Mouse (Mus musculus): Measurements from ENCODE around the gene Kbtbd7. TPM values are rescaled to one million over a fixed set of nuclear protein-coding genes. Genes with fewer than 3 reads are reported as not detected.
"Not testable (repeated sequence)": the region's sequence is repeated elsewhere in the genome, so short reads cannot be mapped to it uniquely, and the experiment has no call there.

Kbtbd7 gene
- total RNA-seq (2015) (24.5 and 26.7 TPM in 2 replicates), total RNA-seq (2017) (20.5 and 23.0 TPM in 2 replicates)

GRCm38 (mm10) chr14:79425979-79426729, at the start of gene Kbtbd7:
Gene Kbtbd7 (plus strand): TSS chr14:79426511.
- peak; percentile 97 for ATAC-seq (ENCODE audit: poor library complexity, severe bottlenecking)

DNA sequence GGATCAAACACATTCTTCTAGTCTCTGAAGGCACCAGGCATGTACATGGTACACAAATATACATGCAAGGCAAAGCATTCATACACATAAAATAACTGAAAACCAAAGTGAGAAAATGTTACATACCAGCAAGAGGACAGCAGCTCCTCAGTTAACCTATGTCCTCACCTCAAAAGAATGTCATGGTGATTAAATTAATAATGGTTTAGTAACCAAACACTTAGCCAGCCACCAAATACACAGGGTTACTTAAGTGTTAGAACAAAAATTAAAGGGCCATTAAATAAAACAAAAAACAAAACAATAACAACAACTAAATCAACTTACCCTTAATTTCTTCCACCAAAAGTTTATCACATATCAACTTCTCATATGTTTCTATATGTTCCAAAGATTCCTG, 49.3 kb upstream of the Kbtbd7 start:
- no peak for ATAC-seq (ENCODE audit: poor library complexity, severe bottlenecking)

DNA sequence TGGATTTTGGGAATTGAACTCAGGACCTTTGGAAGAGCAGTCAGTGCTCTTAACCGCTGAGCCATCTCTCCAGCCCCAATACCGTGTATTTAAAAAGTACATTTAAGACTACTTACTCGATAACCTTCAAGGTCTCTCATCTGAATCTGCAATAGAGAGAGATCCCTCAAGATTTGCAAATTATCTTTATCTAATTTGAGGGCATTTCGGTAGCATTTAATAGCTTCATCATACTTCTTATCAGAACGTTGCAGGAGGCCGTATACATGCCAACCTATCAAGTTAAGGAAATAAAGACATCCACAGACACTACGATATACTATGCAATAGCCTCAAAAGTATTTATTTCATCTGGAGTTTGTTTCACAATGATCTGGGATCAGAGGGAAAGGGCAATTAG, 43.2 kb upstream of the Kbtbd7 start:
- no peak for ATAC-seq (ENCODE audit: poor library complexity, severe bottlenecking)

GRCm38 (mm10) chr14:79388304-79388703, 38.0 kb upstream of the Kbtbd7 start:
- ATAC-seq (ENCODE audit: poor library complexity, severe bottlenecking), result no peak

- ATAC-seq (ENCODE audit: poor library complexity, severe bottlenecking), result no peak
These were observed 36.7 kb upstream of the Kbtbd7 start for GRCm38 (mm10) chr14:79389438-79390264.

DNA sequence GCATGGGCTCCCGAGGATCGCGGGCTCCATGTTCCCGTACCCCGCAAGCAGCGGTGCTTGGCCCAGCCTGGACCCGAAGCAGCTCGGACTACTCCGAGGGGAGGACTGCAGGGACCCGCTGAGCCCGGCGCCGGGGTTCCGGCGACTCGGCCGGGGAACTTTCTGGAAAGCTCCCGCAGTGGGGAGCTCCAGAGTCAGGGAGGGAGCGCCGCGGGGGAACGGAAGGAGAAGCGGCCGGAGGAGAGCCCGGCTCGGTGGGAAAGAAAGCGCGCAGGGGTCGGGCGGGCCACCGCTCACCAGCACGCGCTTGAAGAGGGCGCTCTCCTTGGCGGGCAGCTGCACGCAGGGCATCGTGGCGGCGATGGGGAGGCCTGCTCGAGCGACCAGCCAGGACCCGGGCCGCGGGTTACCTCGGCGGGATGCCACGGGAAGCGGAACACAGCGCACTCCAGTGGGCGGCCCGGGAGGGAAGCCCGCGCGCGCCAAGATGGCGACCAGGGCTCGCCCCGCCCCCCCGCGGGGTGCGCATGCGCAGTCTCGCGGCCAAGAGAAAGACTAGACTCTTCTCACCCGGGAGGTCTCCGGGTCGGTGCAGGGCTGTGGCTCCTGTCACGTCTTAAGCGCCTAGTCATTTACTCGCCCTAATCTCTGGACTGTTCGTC, 35.9 kb upstream of the Kbtbd7 start, which contains the start of gene Naa16:
Gene Naa16 (minus strand): TSS at position 514 of the 662 bp plus-strand sequence.
- ATAC-seq (ENCODE audit: poor library complexity, severe bottlenecking), result peak; percentile 88

GRCm38 (mm10) chr14:79393289-79393688, 33.0 kb upstream of the Kbtbd7 start:
- no peak for ATAC-seq (ENCODE audit: poor library complexity, severe bottlenecking)

DNA sequence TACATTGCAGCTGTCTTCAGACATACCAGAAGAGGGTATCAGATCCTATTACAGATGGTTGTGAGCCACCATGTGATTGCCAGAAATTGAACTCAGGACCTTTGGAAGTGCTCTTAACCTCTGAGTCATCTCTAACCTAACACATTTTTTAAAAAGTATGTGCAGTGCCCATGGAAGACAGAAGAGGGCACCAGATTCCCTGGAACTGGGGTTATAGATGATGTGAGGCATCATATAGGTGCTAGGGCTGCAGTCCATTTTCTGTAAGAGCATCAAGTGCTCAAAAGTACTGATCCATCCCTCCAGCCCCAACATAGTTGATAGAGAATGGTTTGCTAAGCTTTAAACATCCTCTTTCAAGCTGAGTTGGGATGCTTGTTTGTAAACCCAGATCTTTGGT, 31.7 kb upstream of the Kbtbd7 start:
- ATAC-seq (ENCODE audit: poor library complexity, severe bottlenecking), result peak; percentile 56

GRCm38 (mm10) chr14:79397321-79398122, 28.8 kb upstream of the Kbtbd7 start, which contains the start of gene Mtrf1:
Gene Mtrf1 (plus strand): TSS chr14:79397772.
- peak; percentile 86 for ATAC-seq (ENCODE audit: poor library complexity, severe bottlenecking)

GRCm38 (mm10) chr14:79407641-79408040, 18.7 kb upstream of the Kbtbd7 start:
- no peak for ATAC-seq (ENCODE audit: poor library complexity, severe bottlenecking)

- ATAC-seq (ENCODE audit: poor library complexity, severe bottlenecking), result no peak
These were observed 17.0 kb upstream of the Kbtbd7 start for GRCm38 (mm10) chr14:79409278-79409830.

DNA sequence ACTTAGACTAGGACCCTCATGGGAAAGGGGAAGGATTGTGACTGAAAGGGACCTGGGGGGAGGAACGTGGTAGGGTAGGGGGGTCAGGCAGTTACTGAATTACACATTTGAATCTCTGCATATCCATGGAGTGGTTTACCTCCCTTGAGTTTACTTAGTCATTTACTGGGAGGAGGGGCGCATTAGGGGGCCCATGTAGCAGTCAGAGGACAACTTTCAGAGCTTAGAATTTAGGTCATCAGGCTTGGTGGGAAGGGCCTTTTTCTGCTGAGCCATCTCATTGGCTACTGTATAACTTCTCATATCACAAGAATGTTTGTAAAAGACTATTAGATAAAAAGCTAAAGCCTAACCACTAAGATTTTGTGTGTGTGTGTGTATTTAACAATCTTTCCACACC, 15.6 kb upstream of the Kbtbd7 start:
- no peak for ATAC-seq (ENCODE audit: poor library complexity, severe bottlenecking)

DNA sequence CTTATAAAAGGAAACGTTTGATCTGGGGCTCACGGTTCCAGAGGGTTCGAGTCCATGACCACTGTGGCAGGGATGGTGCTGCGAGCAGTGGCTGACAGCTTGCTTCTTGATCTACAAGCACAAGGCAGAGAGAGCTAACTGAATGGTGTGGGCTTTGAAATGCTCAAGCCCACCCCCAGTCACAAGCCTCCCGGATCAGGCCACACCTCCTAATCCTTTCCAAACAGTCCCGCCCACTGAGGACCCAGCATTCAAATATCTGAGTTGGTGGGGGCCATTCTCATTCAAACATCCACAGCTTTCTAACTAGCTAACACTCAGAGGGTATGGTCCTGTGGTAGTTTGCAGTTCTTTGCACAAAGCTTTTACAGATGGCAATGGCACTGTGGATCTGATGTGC, 13.2 kb upstream of the Kbtbd7 start:
- no peak for ATAC-seq (ENCODE audit: poor library complexity, severe bottlenecking)

GRCm38 (mm10) chr14:79420083-79420685, 6.1 kb upstream of the Kbtbd7 start:
- ATAC-seq (ENCODE audit: poor library complexity, severe bottlenecking), result no peak

- ATAC-seq (ENCODE audit: poor library complexity, severe bottlenecking), result not testable (repeated sequence)
These were observed 537 bp downstream of the Kbtbd7 start for GRCm38 (mm10) chr14:79426730-79427365.

DNA sequence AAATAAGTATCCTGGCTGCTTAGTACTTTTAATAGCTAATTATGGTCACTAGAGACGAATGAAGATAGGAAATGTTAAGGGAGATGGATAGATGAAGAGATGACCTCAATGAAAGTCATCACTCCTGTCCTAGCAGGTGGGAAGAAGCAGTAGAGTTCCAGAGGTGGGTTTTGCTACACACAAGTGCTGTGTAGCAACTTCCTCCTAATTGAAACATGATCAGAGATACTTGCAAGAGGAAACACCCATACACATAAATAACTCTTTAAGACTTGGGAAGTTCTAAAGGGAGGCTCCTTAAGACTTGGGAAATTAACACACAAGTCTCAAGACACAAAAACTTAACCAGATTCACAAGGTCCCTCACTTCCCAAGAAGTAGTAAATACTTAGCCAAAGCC, 7.8 kb downstream of the Kbtbd7 start:
- ATAC-seq (ENCODE audit: poor library complexity, severe bottlenecking), result peak; percentile 66

- ATAC-seq (ENCODE audit: poor library complexity, severe bottlenecking), result no peak
These were observed 14.3 kb downstream of the Kbtbd7 start for GRCm38 (mm10) chr14:79440655-79441054.

GRCm38 (mm10) chr14:79441441-79441840, 15.1 kb downstream of the Kbtbd7 start:
- peak; percentile 95 for ATAC-seq (ENCODE audit: poor library complexity, severe bottlenecking)

- no peak for ATAC-seq (ENCODE audit: poor library complexity, severe bottlenecking)
These were observed 18.3 kb downstream of the Kbtbd7 start for GRCm38 (mm10) chr14:79444601-79445000.
